Mouse (Mus musculus) gastrocnemius, postnatal 14 days (tissue): Measurements from ENCODE around the gene Aipl1. TPM values are rescaled to one million over a fixed set of nuclear protein-coding genes. Genes with fewer than 3 reads are reported as not detected.

Experiments
- DNase-seq: peaks from one replicate; pipeline ENCODE4 v3.0.0; 2021; ENCODE audit warnings: mixed read lengths
- intact Hi-C: fragments of 180-260 bp; cut with DNase I; formaldehyde crosslinking; loops from one replicate; pipeline ENCODE4 v1.15.1; 2025; ENCODE audit warnings: low total_unique reads
- total RNA-seq, 2 experiments: library from RNA; stranded (reverse); gene quantifications; 2 replicates each; pipeline ENCODE4 v1.2.3; 2021

The Aipl1 gene
- total RNA-seq, 2 experiments from 2014 or later: 0.13 TPM; not detected in 1

DNA sequence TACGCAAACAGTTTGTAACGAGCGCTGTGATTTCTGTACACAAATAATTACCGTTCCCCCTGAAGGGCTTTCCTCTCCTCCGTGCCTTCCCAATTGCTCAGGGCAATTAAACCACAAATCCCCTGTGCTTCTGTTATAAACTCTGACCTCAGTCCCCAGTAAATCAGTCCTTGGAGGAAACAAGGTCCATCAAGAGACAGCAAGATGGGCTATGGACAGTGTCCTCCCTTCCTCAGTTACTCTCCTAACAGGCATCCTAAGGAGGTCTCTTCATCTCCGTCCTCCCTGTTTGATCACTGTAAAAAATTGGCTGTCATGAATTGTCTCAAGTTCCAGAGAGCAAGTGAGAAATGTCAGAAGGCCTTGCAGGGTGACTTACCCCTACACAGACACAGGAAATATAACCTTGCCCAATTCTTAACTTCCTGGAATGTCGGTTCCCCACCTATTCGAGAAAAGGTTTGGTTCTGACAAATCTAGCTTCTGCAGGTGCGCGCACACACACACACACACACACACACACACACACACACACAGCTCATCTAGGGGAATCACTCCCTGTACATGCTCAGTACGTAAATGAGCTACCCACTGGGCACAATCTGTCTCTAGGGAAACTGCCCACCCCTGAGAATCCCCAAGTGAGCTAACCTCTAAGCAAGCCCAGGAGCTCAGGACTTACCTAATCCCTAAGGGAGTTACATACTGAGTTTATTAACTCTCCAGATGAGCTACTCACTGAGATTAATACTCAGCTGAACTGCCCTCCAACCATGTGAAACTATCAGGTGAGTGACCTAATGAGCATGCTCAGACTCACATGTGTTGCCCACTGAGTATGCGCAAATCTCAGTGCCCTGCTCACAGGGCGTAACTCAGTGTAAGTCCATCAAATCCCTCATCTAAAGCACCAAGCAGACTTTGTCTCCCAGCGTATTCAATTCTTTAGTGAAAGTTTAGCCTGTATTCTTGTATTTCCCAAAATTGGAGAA lies 49.9 kb downstream of the Aipl1 start:
- intact Hi-C loops: no loop called here
- DNase-seq: no peak

DNA sequence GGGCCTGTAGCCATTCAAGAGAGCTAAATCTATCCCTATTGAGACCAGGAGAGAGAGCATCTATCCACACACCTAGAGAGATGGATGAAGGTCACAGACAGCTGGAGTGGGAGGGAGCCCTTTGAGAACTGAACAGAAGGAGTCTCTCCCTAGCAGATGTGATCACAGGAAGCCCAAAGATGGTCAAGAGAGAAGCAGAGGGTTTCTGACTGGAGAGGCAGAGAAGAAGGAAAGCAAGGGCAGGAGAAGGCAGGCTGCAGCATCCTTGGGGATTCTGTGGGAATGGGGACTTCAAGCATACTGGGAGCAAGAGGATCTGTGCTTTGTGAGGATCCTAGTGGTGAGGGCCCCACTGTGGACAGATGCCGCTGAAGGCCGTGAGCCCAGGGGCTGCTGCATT lies 51.5 kb downstream of the Aipl1 start:
- DNase-seq: no peak
- intact Hi-C loops: no loop called here

DNA sequence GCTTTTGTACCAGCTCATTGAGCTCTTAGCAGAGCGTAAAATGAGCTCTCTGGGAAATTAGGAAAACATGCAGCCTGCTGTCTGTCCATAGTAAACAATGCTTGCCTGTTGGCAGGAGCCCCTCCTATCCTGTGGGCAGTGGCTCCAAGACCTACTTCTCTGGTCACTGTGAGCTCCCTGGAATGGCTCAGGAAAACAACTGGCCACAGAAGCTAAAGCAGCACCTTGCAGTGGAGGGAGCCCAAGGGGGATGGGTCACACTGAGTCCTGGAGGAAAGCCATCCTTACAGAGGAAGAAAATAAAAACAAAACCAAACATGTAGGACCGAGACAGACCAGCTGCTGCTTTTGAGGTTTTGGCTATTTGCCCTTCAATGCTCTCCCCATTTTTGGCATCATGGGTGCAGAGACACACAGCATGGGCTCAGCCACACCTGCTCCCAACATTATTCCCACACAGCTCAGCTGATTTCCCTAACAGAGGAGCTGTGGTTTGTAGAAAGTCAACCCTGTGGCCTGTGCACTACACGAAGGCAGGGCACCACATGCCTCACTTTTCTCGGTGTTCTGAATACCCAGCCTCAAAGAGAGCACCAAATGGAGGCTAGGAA lies 52.1 kb downstream of the Aipl1 start:
- intact Hi-C loops: no loop called here

DNA sequence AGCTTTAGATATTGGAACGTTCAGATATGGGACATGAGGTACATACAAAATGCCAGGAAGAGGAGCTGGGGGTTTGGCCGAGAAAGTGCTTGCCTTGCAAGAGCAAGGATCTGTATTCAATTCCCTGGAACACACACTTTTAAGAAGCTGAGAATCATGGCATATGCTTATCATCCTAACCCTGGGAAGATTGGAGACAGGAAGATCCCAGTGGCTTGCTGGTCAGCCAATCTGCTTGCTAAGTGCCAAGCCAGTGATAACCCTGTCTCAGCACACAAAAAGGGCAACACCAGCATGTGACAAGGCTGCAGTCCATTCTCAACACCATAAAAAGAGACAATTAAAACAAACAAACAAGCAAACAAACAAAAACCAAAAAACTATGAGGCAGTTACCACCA lies 53.2 kb downstream of the Aipl1 start:
- intact Hi-C loops: no loop called here
- no peak for DNase-seq

More for the DNA sequence above, 52.1 kb downstream of the Aipl1 start:
- no peak for DNase-seq

Other genes with a start within 250 kb of the Aipl1 start
- gene Pimreg, start 4.5 kb upstream of the Aipl1 start, total RNA-seq: 1 to 10 TPM; 3.9 to 5.6 TPM
- gene Pitpnm3, start 98.3 kb upstream of the Aipl1 start, total RNA-seq: 1 to 10 TPM in 1 of 2 experiments, under 1 TPM in 1; 0.75 to 1.1 TPM
- under 1 TPM; 0.08 to 0.13 TPM for gene Gm43951, start 169.3 kb upstream of the Aipl1 start, total RNA-seq
- gene 4933427D14Rik, start 169.9 kb upstream of the Aipl1 start, total RNA-seq: 1 to 10 TPM; 1.7 to 2.2 TPM
- gene Txndc17, start 170.0 kb upstream of the Aipl1 start, total RNA-seq: 10 to 100 TPM; 32.1 to 33.0 TPM
- 1 to 10 TPM; 6.3 to 6.7 TPM for gene Med31, start 178.1 kb upstream of the Aipl1 start, total RNA-seq
- gene Slc13a5, start 229.7 kb upstream of the Aipl1 start, total RNA-seq: under 1 TPM; 0.14 to 0.31 TPM